8 mouse cellular contexts compared by ENCODE assay signal in genomic region chr6:113306986-113307349, GRCm38 (mm10). TPM values are rescaled to one million over a fixed set of nuclear protein-coding genes. Genes with fewer than 3 reads are reported as not detected.
DNase-seq lines count a peak whose midpoint lies in the region; ATAC-seq and TF ChIP-seq lines count a peak whose summit lies in the region.

Gene Brpf1 (plus strand): TSS chr6:113307137.

- intact Hi-C loops in heart, postnatal 25 days (cut with DNase I): loop anchor here (1.0 to 10.0 kb wide), 3 partner anchors 17 to 260 kb away; partner anchors contain the start of genes Setd5 and Thumpd3

- H3K4me1 ChIP-seq in cerebellum, adult 2 months (ENCODE audit: control insufficient read depth, insufficient read depth, low read length): peaks cover 11% of the 10 kb centered on the region
- peaks cover 11% of the 10 kb centered on the region; the same call in 1 of the 2 replicates for H3K4me1 ChIP-seq in limb, embryonic 11.5 days (ENCODE audit: control insufficient read depth, insufficient read depth, low read length)
- H3K4me1 ChIP-seq in neural tube, embryonic 15.5 days: peaks cover 36% of the 10 kb centered on the region

- peak within 1 kb of the TSS; percentile 88 for H3K4me3 ChIP-seq in cerebellum, adult 2 months (replicated peaks; ENCODE audit: insufficient read depth, low read depth, low read length)
- H3K4me3 ChIP-seq in limb, embryonic 11.5 days (ENCODE audit: low read depth, low read length): peak within 1 kb of the TSS; percentile 93
- peak within 1 kb of the TSS; percentile 99 for H3K4me3 ChIP-seq in neural tube, embryonic 15.5 days (replicated peaks)

- peak; percentile 66; the same call in 1 of the 2 replicates for TF ChIP-seq POLR2A in cerebellum, adult 2 months (IDR thresholded peaks at IDR 0.05; ENCODE audit: borderline replicate concordance, insufficient read depth, low read length)

- peak within 1 kb of the TSS; percentile 83 for H3K9ac ChIP-seq in limb, embryonic 11.5 days (ENCODE audit: low read length)
- H3K9ac ChIP-seq in neural tube, embryonic 15.5 days (replicated peaks): peak within 1 kb of the TSS; percentile 93

- no peaks in the 10 kb centered on the region for H3K27me3 ChIP-seq in cerebellum, adult 2 months (ENCODE audit: control insufficient read depth, insufficient read depth, low read length)
- no peaks in the 10 kb centered on the region for H3K27me3 ChIP-seq in limb, embryonic 11.5 days (ENCODE audit: control insufficient read depth, insufficient read depth, low read length)
- H3K27me3 ChIP-seq in neural tube, embryonic 15.5 days (replicated peaks): no peaks in the 10 kb centered on the region

- peak; percentile 42; the same call in 1 of the 2 replicates for ATAC-seq in limb, embryonic 11.5 days (ENCODE audit: insufficient number of reproducible peaks, low FRiP score, low TSS enrichment, low read depth)
- ATAC-seq in neural tube, embryonic 15.5 days (ENCODE audit: low FRiP score): peak; percentile 74

- peak within 1 kb of the TSS; percentile 82 for H3K4me2 ChIP-seq in limb, embryonic 11.5 days (ENCODE audit: low read depth, severe bottlenecking)
- peak within 1 kb of the TSS; percentile 98 for H3K4me2 ChIP-seq in neural tube, embryonic 15.5 days

- H3K27ac ChIP-seq in cerebellum, adult 2 months (ENCODE audit: insufficient read depth, low read length): peak within 1 kb of the TSS; percentile 99
- peak within 1 kb of the TSS; percentile 86 for H3K27ac ChIP-seq in limb, embryonic 11.5 days (replicated peaks; ENCODE audit: low read depth, low read length)
- peak within 1 kb of the TSS; percentile 97 for H3K27ac ChIP-seq in neural tube, embryonic 15.5 days (replicated peaks)

- no peaks in the 10 kb centered on the region for H3K9me3 ChIP-seq in limb, embryonic 11.5 days (ENCODE audit: control insufficient read depth, low read length)
- H3K9me3 ChIP-seq in neural tube, embryonic 15.5 days (replicated peaks): no peaks in the 10 kb centered on the region

- no peak for TF ChIP-seq CTCF in cerebellum, adult 2 months (IDR thresholded peaks at IDR 0.05; ENCODE audit: borderline replicate concordance, insufficient read depth, low read depth, low read length)

- WGBS in cerebellum, adult 2 months: 0% methylated on average over 32 of the region's 32 CpGs
- under 1% methylated on average over 32 of the region's 32 CpGs for WGBS in limb, embryonic 11.5 days
- 0% methylated on average over 32 of the region's 32 CpGs for WGBS in neural tube, embryonic 15.5 days

- H3K36me3 ChIP-seq in limb, embryonic 11.5 days (ENCODE audit: control insufficient read depth, insufficient read depth, low read length): no peaks in the 10 kb centered on the region; the same call in 1 of the 2 replicates
- H3K36me3 ChIP-seq in neural tube, embryonic 15.5 days: peaks cover 15% of the 10 kb centered on the region

- DNase-seq in cerebellum, adult 2 months: no peak
- no peak for DNase-seq in cerebellum, postnatal 36 days
- DNase-seq in thymus, postnatal 0 days (ENCODE audit: low spot score): no peak
- no peak for DNase-seq in thymus, adult 18-20 months
- no peak for DNase-seq in heart, postnatal 25 days (ENCODE audit: low spot score)
- DNase-seq in limb, embryonic 11.5 days (ENCODE audit: low spot score): no peak
- DNase-seq in embryo, embryonic 11 days: no peak

RNA-seq across cellular contexts. Expression of gene Brpf1, which starts in this region (rescaled TPM):
- polyA plus RNA-seq in cerebellum, adult 2 months (2012; rRNA removed): 48.1 and 53.4 TPM in 2 replicates
- polyA plus RNA-seq in thymus, postnatal 0 days (2015; fragmentation: Nextera tagmentation; extraction: Ambion mirVana): 19.8 and 20.5 TPM in 2 replicates
- total RNA-seq in heart, postnatal 25 days (2021): 10 to 100 TPM; 12.7 to 15.8 TPM
- 26.4 and 29.2 TPM in 2 replicates for polyA plus RNA-seq in limb, embryonic 11.5 days (2014; fragmentation: Nextera tagmentation; extraction: Ambion mirVana)
- 13.8 TPM in 2 replicates for polyA plus RNA-seq in neural tube, embryonic 15.5 days (2015; fragmentation: Nextera tagmentation; extraction: Ambion mirVana)
